Mouse (Mus musculus) CH12.LX (cell line): ENCODE measurements around the gene Zfp867. TPM values are rescaled to one million over a fixed set of nuclear protein-coding genes. Genes with fewer than 3 reads are reported as not detected.

Source experiments
- DNase-seq: peaks from one replicate; pipeline ENCODE4 v3.0.0-alpha.2; 2013; ENCODE audit errors: extremely low read depth
- H3K27ac ChIP-seq: 2 replicates; pipeline ENCODE4 v1.5.1; 2012; ENCODE audit warnings: low read depth, mild to moderate bottlenecking, control low read depth, moderate library complexity; ENCODE audit not compliant: insufficient read depth
- H3K27me3 ChIP-seq: replicated peaks from 2 replicates; pipeline ENCODE3; 2012; ENCODE audit warnings: inconsistent platforms
- H3K36me3 ChIP-seq, 2 experiments: replicated peaks in 1 of 2; 2 replicates each; pipeline versions ENCODE3 to v1.6.1; 2012; ENCODE audit warnings: inconsistent platforms in 1 of 2, low read length in 1 of 2, mild to moderate bottlenecking in 1 of 2, mixed read lengths in 1 of 2, moderate library complexity in 1 of 2; ENCODE audit not compliant: control insufficient read depth in 1 of 2, insufficient read depth in 1 of 2
- H3K4me1 ChIP-seq, 2 experiments: 2 replicates each; pipeline ENCODE4 v1.6.1; 2012; ENCODE audit warnings: inconsistent platforms in 1 of 2, moderate library complexity in 1 of 2; ENCODE audit not compliant: insufficient read depth in 2 of 2, control insufficient read depth in 1 of 2
- H3K4me2 ChIP-seq: 2 replicates; pipeline ENCODE4 v1.6.1; 2012; ENCODE audit warnings: low read depth, mild to moderate bottlenecking, control low read depth; ENCODE audit not compliant: poor library complexity, insufficient read depth, severe bottlenecking
- H3K4me3 ChIP-seq, 3 experiments: fragments of 150-350 bp in 1 of 3; sonication (generic) in 1 of 3; replicated peaks in 1 of 3; 2 replicates each; pipeline versions ENCODE3 to v1.5.1; 2011 to 2012; ENCODE audit warnings: low read depth in 2 of 3, low read length in 2 of 3, mild to moderate bottlenecking in 2 of 3, moderate library complexity in 2 of 3, control low read depth in 1 of 3, improper control_type of control experiment in 1 of 3, inconsistent platforms in 1 of 3, mixed read lengths in 1 of 3; ENCODE audit not compliant: poor library complexity in 1 of 3
- H3K79me2 ChIP-seq: replicated peaks from 2 replicates; pipeline ENCODE4 v1.6.1; 2012; ENCODE audit warnings: mild to moderate bottlenecking, moderate library complexity; ENCODE audit not compliant: control insufficient read depth, poor library complexity, insufficient read depth, severe bottlenecking; ENCODE audit errors: extremely low read depth
- H3K9ac ChIP-seq: 2 replicates; pipeline ENCODE4 v1.6.1; 2012; ENCODE audit warnings: low read depth, mild to moderate bottlenecking, control low read depth, moderate library complexity; ENCODE audit not compliant: insufficient read depth
- H3K9me3 ChIP-seq: replicated peaks from 2 replicates; pipeline ENCODE3; 2012; ENCODE audit warnings: low read length, inconsistent platforms, mixed read lengths
- BHLHE40 ChIP-seq: IDR thresholded peaks from 2 replicates; pipeline ENCODE4 v1.6.1; 2011; ENCODE audit warnings: mild to moderate bottlenecking, low read depth, low read length, improper control_type of control experiment
- CHD1 ChIP-seq: IDR thresholded peaks from 2 replicates; pipeline ENCODE4 v1.6.1; 2012; ENCODE audit warnings: low read depth, low read length, improper control_type of control experiment, inconsistent platforms
- CHD2 ChIP-seq: IDR thresholded peaks from 2 replicates; pipeline ENCODE4 v1.6.1; 2011; ENCODE audit warnings: low read length, improper control_type of control experiment
- EP300 ChIP-seq: IDR thresholded peaks from 2 replicates; pipeline ENCODE4 v1.6.1; 2011; ENCODE audit warnings: low read length, improper control_type of control experiment
- ETS1 ChIP-seq: conservative IDR thresholded peaks from 2 replicates; pipeline ENCODE4 v1.6.1; 2012; ENCODE audit warnings: low read depth, mild to moderate bottlenecking, inconsistent platforms, low read length, improper control_type of control experiment, moderate library complexity
- GABPA ChIP-seq: IDR thresholded peaks from 2 replicates; pipeline ENCODE4 v1.6.1; 2012; ENCODE audit warnings: low read depth, low read length, improper control_type of control experiment, inconsistent platforms; ENCODE audit not compliant: insufficient replicate concordance
- HCFC1 ChIP-seq: IDR thresholded peaks from 2 replicates; pipeline ENCODE4 v1.6.1; 2012; ENCODE audit warnings: low read depth, mild to moderate bottlenecking, inconsistent platforms, low read length, improper control_type of control experiment
- IRF4 ChIP-seq: IDR thresholded peaks from 2 replicates; pipeline ENCODE4 v1.6.1; 2014; ENCODE audit warnings: low read depth, mild to moderate bottlenecking, inconsistent platforms, low read length, improper control_type of control experiment
- KAT2A ChIP-seq: IDR thresholded peaks from 2 replicates; pipeline ENCODE4 v1.6.1; 2012; ENCODE audit warnings: low read length, improper control_type of control experiment, inconsistent platforms; ENCODE audit not compliant: insufficient replicate concordance
- MAFK ChIP-seq: IDR thresholded peaks from 2 replicates; pipeline ENCODE4 v1.6.1; 2011; ENCODE audit warnings: low read length, improper control_type of control experiment; ENCODE audit not compliant: insufficient replicate concordance
- MAZ ChIP-seq: IDR thresholded peaks from 2 replicates; pipeline ENCODE4 v1.6.1; 2012; ENCODE audit warnings: low read depth, mild to moderate bottlenecking, inconsistent platforms, low read length, improper control_type of control experiment, moderate library complexity
- MEF2A ChIP-seq: IDR thresholded peaks from 2 replicates; pipeline ENCODE4 v1.6.1; 2014; ENCODE audit warnings: low read depth, mild to moderate bottlenecking, inconsistent platforms, low read length, improper control_type of control experiment, borderline replicate concordance
- MXI1 ChIP-seq: IDR thresholded peaks from 2 replicates; pipeline ENCODE4 v1.6.1; 2011; ENCODE audit warnings: mild to moderate bottlenecking, low read depth, low read length, improper control_type of control experiment
- NELFE ChIP-seq: IDR thresholded peaks from 2 replicates; pipeline ENCODE4 v1.6.1; 2011; ENCODE audit warnings: low read depth, low read length, improper control_type of control experiment
- NRF1 ChIP-seq: IDR thresholded peaks from 2 replicates; pipeline ENCODE4 v1.6.1; 2014; ENCODE audit warnings: low read depth, mild to moderate bottlenecking, inconsistent platforms, low read length, improper control_type of control experiment, moderate library complexity
- POLR2A ChIP-seq: IDR thresholded peaks from 2 replicates; pipeline ENCODE4 v1.6.1; 2011; ENCODE audit warnings: low read depth, mild to moderate bottlenecking, improper control_type of control experiment, low read length
- RAD21 ChIP-seq: IDR thresholded peaks from 2 replicates; pipeline ENCODE4 v1.6.1; 2011; ENCODE audit warnings: low read depth, mild to moderate bottlenecking, low read length, improper control_type of control experiment, moderate library complexity
- SIN3A ChIP-seq: IDR thresholded peaks from 2 replicates; pipeline ENCODE4 v1.6.1; 2012; ENCODE audit warnings: low read length, improper control_type of control experiment, inconsistent platforms
- SMC3 ChIP-seq: IDR thresholded peaks from 2 replicates; pipeline ENCODE4 v1.6.1; 2011; ENCODE audit warnings: low read depth, low read length, improper control_type of control experiment
- TCF12 ChIP-seq: IDR thresholded peaks from 2 replicates; pipeline ENCODE4 v1.6.1; 2014; ENCODE audit warnings: low read depth, mild to moderate bottlenecking, inconsistent platforms, low read length, improper control_type of control experiment
- ZC3H11A ChIP-seq: IDR thresholded peaks from 2 replicates; pipeline ENCODE4 v1.6.1; 2012; ENCODE audit warnings: low read depth, mild to moderate bottlenecking, inconsistent platforms, low read length, improper control_type of control experiment
- ZKSCAN1 ChIP-seq: IDR thresholded peaks from 2 replicates; pipeline ENCODE4 v1.6.1; 2012; ENCODE audit warnings: low read depth, inconsistent platforms, low read length, improper control_type of control experiment, borderline replicate concordance
- ZMIZ1 ChIP-seq: IDR thresholded peaks from 2 replicates; pipeline ENCODE4 v1.6.1; 2012; ENCODE audit warnings: low read depth, mild to moderate bottlenecking, inconsistent platforms, low read length, improper control_type of control experiment
- ZNF384 ChIP-seq: IDR thresholded peaks from 2 replicates; pipeline ENCODE4 v1.6.1; 2012; ENCODE audit warnings: low read depth, low read length, improper control_type of control experiment, inconsistent platforms
- dilution Hi-C: fragments of 300-500 bp; cut with MboI; formaldehyde crosslinking; loops from 2 replicates; pipeline ENCODE4 v1.14.3; 2020; ENCODE audit warnings: low sequenced_read_pairs; ENCODE audit not compliant: extremely low pct_unique_long_range_greater_than_20kb, extremely low pct_ligation_motif_present
- in situ Hi-C: fragments of 300-500 bp; cut with MboI; formaldehyde crosslinking; loops from 3 replicates; pipeline ENCODE4 v1.14.3; 2019; ENCODE audit warnings: low sequenced_read_pairs, low pct_ligation_motif_present, low pct_unique_long_range_greater_than_20kb, mixed read lengths
- polyA plus RNA-seq: library from polyadenylated mRNA; unstranded; fragments of >175 nt; gene quantifications from 2 replicates; pipeline ENCODE4 v1.2.1, GENCODE M21; 2012; ENCODE audit warnings: low read depth; ENCODE audit not compliant: insufficient read length
- total RNA-seq, 2 experiments: library from RNA; depleted of rRNA; stranded (reverse); fragments of 300-350 nt in 1 of 2; fragments of >200 nt in 1 of 2; gene quantifications; 2 replicates each; pipeline ENCODE4 v1.2.3; 2012 to 2014

Gene Zfp867
- total and polyA plus RNA-seq, 3 experiments, result 4.6 to 7.1 (median 4.9) TPM

- Histone ChIP-seq H3K79me2 (no peaks in the 10 kb centered on the region; the same call in 1 of the 2 replicates), H3K36me3 (peaks cover 48 to 76% of the 10 kb centered on the region in 2 experiments), H3K4me2 (no peak overlapping the region), H3K9me3 (peaks cover 8% of the 10 kb centered on the region), H3K4me3 (no peak overlapping the region), H3K27me3 (no peaks in the 10 kb centered on the region), H3K9ac (no peak overlapping the region), H3K27ac (no peak overlapping the region), H3K4me1 (0 out of 4 replicates have a peak, but pooled peaks cover 0 to 3% of the 10 kb centered on the region in 2 experiments)
- DNase-seq, result no peak
- in situ Hi-C loops, result no loop called here
- TF ChIP-seq RAD21 (no peak), ZC3H11A (no peak), SIN3A (no peak), CHD2 (no peak), BHLHE40 (no peak), ETS1 (no peak), CHD1 (no peak), MAFK (no peak), SMC3 (no peak), IRF4 (no peak), EP300 (no peak)
- dilution Hi-C loops, result no loop called here
Measured at GRCm38 (mm10) chr11:59432261-59432660, 40.0 kb downstream of the Zfp867 start.

DNA sequence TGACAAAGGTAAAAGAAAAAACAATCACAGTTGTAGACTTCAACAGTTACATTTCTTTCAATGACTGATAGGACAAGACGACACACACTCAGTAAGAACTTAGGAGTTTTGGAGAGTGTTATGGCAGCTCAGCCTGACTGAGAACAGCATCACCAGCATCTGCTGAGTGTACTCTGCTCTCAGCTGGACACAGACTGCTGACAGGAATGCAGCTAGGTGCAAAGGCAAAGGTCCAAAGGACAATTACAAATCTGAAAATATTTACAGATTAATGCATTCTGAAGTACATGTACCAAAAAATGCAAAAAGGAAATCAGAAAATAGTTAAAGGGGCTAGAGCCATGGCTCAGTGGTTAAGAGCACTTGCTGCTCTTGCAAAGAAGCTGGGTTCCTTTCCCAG is 42.3 kb downstream of the Zfp867 start:
- DNase-seq, result no peak
- H3K36me3 ChIP-seq, result peaks cover 51 to 88% of the 10 kb centered on the region in 2 experiments

More for the DNA sequence above, 42.3 kb downstream of the Zfp867 start:
- no peak overlapping the region for H3K9ac ChIP-seq
- no peaks in the 10 kb centered on the region for H3K9me3 ChIP-seq
- H3K4me3 ChIP-seq, result no peak overlapping the region
- in situ Hi-C loops, result no loop called here
- no peak overlapping the region for H3K4me2 ChIP-seq
- peaks cover 0 to 15% of the 10 kb centered on the region in 2 experiments; a peak in 2 of 4 replicates for H3K4me1 ChIP-seq
- no peak for TF ChIP-seq KAT2A
- TF ChIP-seq ZNF384, result no peak
- no peak for TF ChIP-seq NRF1
- no peak for TF ChIP-seq MXI1
- no peak for TF ChIP-seq CHD2
- no peak for TF ChIP-seq TCF12
- TF ChIP-seq MAZ, result no peak
- no peak for TF ChIP-seq POLR2A
- no peak for TF ChIP-seq RAD21
- no peak for TF ChIP-seq ZMIZ1
- no peak for TF ChIP-seq GABPA
- TF ChIP-seq MEF2A, result no peak
- TF ChIP-seq IRF4, result no peak
- TF ChIP-seq HCFC1, result no peak
- no peak for TF ChIP-seq ZKSCAN1
- TF ChIP-seq NELFE, result no peak
- no peak overlapping the region for H3K27ac ChIP-seq
- H3K27me3 ChIP-seq, result no peaks in the 10 kb centered on the region
- H3K79me2 ChIP-seq, result no peaks in the 10 kb centered on the region; the same call in 1 of the 2 replicates
- dilution Hi-C loops, result no loop called here
